In the genomic region with DNA sequence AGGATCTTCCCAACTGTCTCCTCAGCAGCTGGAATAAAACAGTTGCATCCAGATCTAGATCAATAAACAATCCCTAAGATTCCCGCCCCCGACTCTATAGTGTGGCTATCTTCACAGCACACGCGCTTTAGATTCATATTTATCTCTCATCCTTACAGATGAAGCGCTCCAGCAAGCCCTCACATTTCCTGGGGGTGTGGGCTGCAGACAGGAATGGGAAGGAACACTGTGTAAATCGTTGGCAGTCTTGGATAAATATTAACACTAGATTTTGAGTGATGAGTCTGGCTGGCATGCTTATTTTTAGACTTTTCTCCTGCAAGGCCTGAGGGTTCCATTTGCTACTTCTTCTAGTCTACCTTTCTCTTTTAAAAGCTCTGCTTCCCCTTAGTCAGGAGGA, we compare ENCODE assay signal across 8 mouse cellular contexts. TPM values are rescaled to one million over a fixed set of nuclear protein-coding genes. Genes with fewer than 3 reads are reported as not detected.
DNase-seq lines count a peak whose midpoint lies in the region; ATAC-seq and TF ChIP-seq lines count a peak whose summit lies in the region.

No protein-coding gene starts in this region.

- H3K9me3 ChIP-seq in forebrain, embryonic 11.5 days (ENCODE audit: control insufficient read depth, low read length) = no peaks in the 10 kb centered on the region
- H3K9me3 ChIP-seq in kidney, embryonic 15.5 days (replicated peaks) = no peaks in the 10 kb centered on the region
- no peaks in the 10 kb centered on the region for H3K9me3 ChIP-seq in midbrain, embryonic 13.5 days

- no peaks in the 10 kb centered on the region for H3K36me3 ChIP-seq in forebrain, embryonic 11.5 days (ENCODE audit: control insufficient read depth, insufficient read depth, low read length)
- H3K36me3 ChIP-seq in kidney, embryonic 15.5 days = peaks cover 29% of the 10 kb centered on the region
- H3K36me3 ChIP-seq in midbrain, embryonic 13.5 days = peaks cover 11% of the 10 kb centered on the region
- peaks cover 6% of the 10 kb centered on the region; the same call in 1 of the 2 replicates for H3K36me3 ChIP-seq in thymus, adult 2 months (ENCODE audit: control insufficient read depth, insufficient read depth, low read length)

- peak overlapping the region; percentile 78 for H3K4me2 ChIP-seq in forebrain, embryonic 11.5 days (ENCODE audit: low read depth, low read length, severe bottlenecking)
- peak overlapping the region; percentile 87 for H3K4me2 ChIP-seq in kidney, embryonic 15.5 days
- H3K4me2 ChIP-seq in midbrain, embryonic 13.5 days (replicated peaks) = peak overlapping the region; percentile 92

- peak overlapping the region; percentile 97 for H3K4me3 ChIP-seq in layer of hippocampus, adult 2 months
- peak overlapping the region; percentile 59 for H3K4me3 ChIP-seq in forebrain, embryonic 11.5 days (ENCODE audit: low read depth, low read length)
- peak overlapping the region; percentile 91 for H3K4me3 ChIP-seq in kidney, embryonic 15.5 days (replicated peaks)
- H3K4me3 ChIP-seq in midbrain, embryonic 13.5 days (replicated peaks) = peak overlapping the region; percentile 89
- H3K4me3 ChIP-seq in thymus, adult 2 months (ENCODE audit: control insufficient read depth, insufficient read depth, low read length) = no peak overlapping the region

- no peaks in the 10 kb centered on the region for H3K27me3 ChIP-seq in forebrain, embryonic 11.5 days (ENCODE audit: control insufficient read depth, insufficient read depth, low read length)
- H3K27me3 ChIP-seq in kidney, embryonic 15.5 days = peaks cover 8% of the 10 kb centered on the region
- peaks cover 9% of the 10 kb centered on the region for H3K27me3 ChIP-seq in midbrain, embryonic 13.5 days
- no peaks in the 10 kb centered on the region for H3K27me3 ChIP-seq in thymus, adult 2 months (ENCODE audit: control insufficient read depth, insufficient read depth, low read length)

- H3K4me1 ChIP-seq in forebrain, embryonic 11.5 days (replicated peaks; ENCODE audit: control insufficient read depth, insufficient read depth, low read length) = 0 out of 2 replicates have a peak, but pooled peaks cover 4% of the 10 kb centered on the region
- peaks cover 27% of the 10 kb centered on the region for H3K4me1 ChIP-seq in kidney, embryonic 15.5 days
- peaks cover 33% of the 10 kb centered on the region for H3K4me1 ChIP-seq in midbrain, embryonic 13.5 days (replicated peaks)
- peaks cover 15% of the 10 kb centered on the region for H3K4me1 ChIP-seq in thymus, adult 2 months (replicated peaks; ENCODE audit: control insufficient read depth, insufficient read depth, low read length)

- no peak for TF ChIP-seq CTCF in layer of hippocampus, adult 2 months (conservative IDR thresholded peaks at IDR 0.05)
- no peak for TF ChIP-seq CTCF in thymus, adult 2 months (IDR thresholded peaks at IDR 0.05; ENCODE audit: borderline replicate concordance, control insufficient read depth, extremely low read depth, insufficient read depth, low read length, poor library complexity)

- no peak for DNase-seq in layer of hippocampus, adult 2 months (ENCODE audit: low spot score in 2 of 2)
- DNase-seq in layer of hippocampus, adult 9-11 months = no peak
- no peak for DNase-seq in forebrain, embryonic 11.5 days (ENCODE audit: low spot score)
- no peak for DNase-seq in thymus, adult 2 months
- no peak for DNase-seq in adrenal gland, postnatal 14 days
- no peak for DNase-seq in gastrocnemius, postnatal 10 days

- WGBS in forebrain, embryonic 11.5 days = 69% methylated on average over 6 of the region's 6 CpGs
- WGBS in kidney, embryonic 15.5 days = 25% methylated on average over 6 of the region's 6 CpGs
- whole genome bisulfite sequencing in midbrain, embryonic 13.5 days = 63% methylated on average over 6 of the region's 6 CpGs
- 56% methylated on average over 6 of the region's 6 CpGs for WGBS in thymus, adult 2 months

- peak overlapping the region; percentile 82 for H3K9ac ChIP-seq in forebrain, embryonic 11.5 days (ENCODE audit: low read length)
- H3K9ac ChIP-seq in kidney, embryonic 15.5 days = peak overlapping the region; percentile 89
- peak overlapping the region; percentile 85 for H3K9ac ChIP-seq in midbrain, embryonic 13.5 days (replicated peaks)

- peak overlapping the region; percentile 99 for H3K27ac ChIP-seq in layer of hippocampus, adult 2 months
- no peak overlapping the region for H3K27ac ChIP-seq in forebrain, embryonic 11.5 days (ENCODE audit: low read depth, low read length)
- peak overlapping the region; percentile 81; the same call in 1 of the 2 replicates for H3K27ac ChIP-seq in kidney, embryonic 15.5 days
- H3K27ac ChIP-seq in midbrain, embryonic 13.5 days = no peak overlapping the region
- H3K27ac ChIP-seq in thymus, adult 2 months (ENCODE audit: control insufficient read depth, insufficient read depth, low read length) = no peak overlapping the region

- no peak for TF ChIP-seq POLR2A in thymus, adult 2 months (IDR thresholded peaks at IDR 0.05; ENCODE audit: control insufficient read depth, extremely low read depth, insufficient read depth, low read length, poor library complexity)

- no peak for ATAC-seq in forebrain, embryonic 11.5 days (replicated peaks; ENCODE audit: low FRiP score)
- ATAC-seq in kidney, embryonic 15.5 days (replicated peaks; ENCODE audit: low FRiP score) = no peak
- ATAC-seq in midbrain, embryonic 13.5 days = no peak

RNA-seq across cellular contexts. Expression of a gene that starts 1.6 kb away (rescaled TPM):
- total RNA-seq in layer of hippocampus, adult 2 months (2021) = 100 to 1,000 TPM; 328 to 335 TPM
- 443 and 453 TPM in 2 replicates for polyA plus RNA-seq in forebrain, embryonic 11.5 days (2014; fragmentation: Nextera tagmentation; extraction: Ambion mirVana)
- 489 and 496 TPM in 2 replicates for polyA plus RNA-seq in kidney, embryonic 15.5 days (2015; fragmentation: Nextera tagmentation; extraction: Ambion mirVana)
- 211 and 220 TPM in 2 replicates for polyA plus RNA-seq in midbrain, embryonic 13.5 days (2015; fragmentation: Nextera tagmentation; extraction: Ambion mirVana)
- 63.8 and 80.0 TPM in 2 replicates for polyA plus RNA-seq in thymus, adult 2 months (2012; rRNA removed)
- total RNA-seq in adrenal gland, postnatal 14 days (2021) = 401 and 414 TPM in 2 replicates
- 10 to 100 TPM; 78.5 to 78.8 TPM for total RNA-seq in gastrocnemius, postnatal 10 days (2021)

Comparison
In these comparisons a context has a peak if more than half of its experiments do, and no peak if none do; other contexts are left out.
1. H3K27ac ChIP-seq: peak in layer of hippocampus, adult 2 months (single experiment) and kidney, embryonic 15.5 days (single experiment); none in forebrain, embryonic 11.5 days (single experiment), midbrain, embryonic 13.5 days (single experiment) and thymus, adult 2 months (single experiment).
2. Peak in every context shown above with its lines, with median percentiles within 50 percentile points of each other: H3K4me2 ChIP-seq and H3K9ac ChIP-seq.